9 mouse cellular contexts compared by ENCODE assay signal in the genomic region with DNA sequence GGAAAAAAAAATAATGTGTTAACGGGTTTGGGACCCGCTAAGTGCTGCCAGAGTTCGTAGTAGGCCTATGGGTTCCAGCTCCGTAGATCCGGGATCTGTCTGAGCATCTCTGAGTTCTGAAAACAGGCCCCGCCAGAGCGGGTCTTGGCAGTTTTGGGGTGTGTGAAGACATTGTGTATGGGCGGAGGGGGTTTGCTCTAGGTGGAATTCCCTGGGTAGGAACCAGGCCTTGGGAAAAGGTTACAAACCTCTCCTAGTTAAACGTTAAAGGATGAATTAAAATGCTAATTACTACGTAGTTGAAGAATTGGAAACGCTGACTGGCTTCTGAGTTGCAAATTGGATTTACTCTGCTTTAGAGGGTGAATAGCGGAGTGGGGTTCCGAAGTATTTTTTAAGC. TPM values are rescaled to one million over a fixed set of nuclear protein-coding genes. Genes with fewer than 3 reads are reported as not detected.
DNase-seq lines count a peak whose midpoint lies in the region; ATAC-seq lines count a peak whose summit lies in the region.
"Had no signal": no experiment of that assay in that cellular context is flagged by ENCODE, and none has a peak within 500 bp of the region (broad histone marks: within the 10 kb centered on the region; RNA-seq: fewer than 3 reads in every experiment).

No protein-coding gene starts in this region.

- H3K27ac ChIP-seq in kidney, embryonic 14.5 days (ENCODE audit: low read depth, low read length), result no peak overlapping the region
- H3K27ac ChIP-seq in embryonic facial prominence, embryonic 12.5 days, result no peak overlapping the region
- no peak overlapping the region for H3K27ac ChIP-seq in stomach, embryonic 14.5 days (ENCODE audit: low read length)
- H3K27ac ChIP-seq in liver, embryonic 11.5 days (ENCODE audit: low read depth, low read length), result no peak overlapping the region

- H3K9ac ChIP-seq in kidney, embryonic 14.5 days (ENCODE audit: low read depth, low read length), result no peak overlapping the region
- H3K9ac ChIP-seq in embryonic facial prominence, embryonic 12.5 days, result no peak overlapping the region; the same call in 1 of the 2 replicates
- H3K9ac ChIP-seq in stomach, embryonic 14.5 days (replicated peaks; ENCODE audit: low read depth, low read length), result no peak overlapping the region
- H3K9ac ChIP-seq in liver, embryonic 11.5 days (ENCODE audit: low read depth, low read length), result no peak overlapping the region

- H3K4me3 ChIP-seq in kidney, embryonic 14.5 days (ENCODE audit: low read length), result peak overlapping the region; percentile 49
- H3K4me3 ChIP-seq in embryonic facial prominence, embryonic 12.5 days, result peak overlapping the region; percentile 56
- H3K4me3 ChIP-seq in stomach, embryonic 14.5 days (ENCODE audit: low read depth, low read length), result peak overlapping the region; percentile 43
- no peak overlapping the region for H3K4me3 ChIP-seq in liver, embryonic 11.5 days (ENCODE audit: low read depth, low read length)

- under 1% methylated on average over 13 of the region's 13 CpGs for WGBS in kidney, embryonic 14.5 days
- under 1% methylated on average over 13 of the region's 13 CpGs for WGBS in embryonic facial prominence, embryonic 12.5 days
- 3% methylated on average over 13 of the region's 13 CpGs for WGBS in stomach, embryonic 14.5 days
- WGBS in liver, embryonic 11.5 days, result 3% methylated on average over 13 of the region's 13 CpGs

- ATAC-seq in kidney, embryonic 14.5 days (ENCODE audit: low FRiP score, low TSS enrichment), result no peak
- no peak for ATAC-seq in embryonic facial prominence, embryonic 12.5 days (ENCODE audit: insufficient number of reproducible peaks, insufficient read depth, low FRiP score, low TSS enrichment)
- ATAC-seq in stomach, embryonic 14.5 days (ENCODE audit: insufficient number of reproducible peaks, insufficient read depth, low FRiP score, low read depth), result no peak
- no peak for ATAC-seq in liver, embryonic 11.5 days (replicated peaks; ENCODE audit: low FRiP score)

- no peak for DNase-seq in kidney, adult 9 months
- peak; percentile 20 to 48 for DNase-seq in kidney, postnatal 25 days
- DNase-seq in adrenal gland, adult 2 months, result no peak
- no peak for DNase-seq in liver, embryonic 11.5 days (ENCODE audit: low spot score)
- no peak for DNase-seq in Muller cell, postnatal 12 days (ENCODE audit: inconsistent ontology term)

- no peak overlapping the region for H3K4me2 ChIP-seq in kidney, embryonic 14.5 days (replicated peaks; ENCODE audit: low read depth, low read length)
- H3K4me2 ChIP-seq in embryonic facial prominence, embryonic 12.5 days (replicated peaks), result peak overlapping the region; percentile 97
- H3K4me2 ChIP-seq in stomach, embryonic 14.5 days (replicated peaks; ENCODE audit: low read depth, low read length), result peak overlapping the region; percentile 19; the same call in 1 of the 2 replicates
- H3K4me2 ChIP-seq in liver, embryonic 11.5 days, result no peak overlapping the region

- H3K36me3 ChIP-seq in kidney, embryonic 14.5 days (ENCODE audit: control insufficient read depth, insufficient read depth, low read length), result no peaks in the 10 kb centered on the region
- no peaks in the 10 kb centered on the region for H3K36me3 ChIP-seq in embryonic facial prominence, embryonic 12.5 days
- H3K36me3 ChIP-seq in stomach, embryonic 14.5 days (ENCODE audit: control insufficient read depth, insufficient read depth, low read length), result no peaks in the 10 kb centered on the region
- no peaks in the 10 kb centered on the region for H3K36me3 ChIP-seq in liver, embryonic 11.5 days (ENCODE audit: control insufficient read depth, insufficient read depth, low read length)

- H3K27me3 ChIP-seq in kidney, embryonic 14.5 days (ENCODE audit: control insufficient read depth, insufficient read depth, low read length), result peaks cover 96% of the 10 kb centered on the region
- H3K27me3 ChIP-seq in embryonic facial prominence, embryonic 12.5 days, result peaks cover 82% of the 10 kb centered on the region
- H3K27me3 ChIP-seq in stomach, embryonic 14.5 days (ENCODE audit: control insufficient read depth, insufficient read depth, low read length), result peaks cover 61% of the 10 kb centered on the region
- H3K27me3 ChIP-seq in liver, embryonic 11.5 days (replicated peaks; ENCODE audit: control insufficient read depth, insufficient read depth, low read length), result peaks cover 98% of the 10 kb centered on the region
- H3K27me3 ChIP-seq: Patski had no signal

- no peaks in the 10 kb centered on the region for H3K9me3 ChIP-seq in kidney, embryonic 14.5 days (ENCODE audit: control insufficient read depth, low read length)
- no peaks in the 10 kb centered on the region for H3K9me3 ChIP-seq in embryonic facial prominence, embryonic 12.5 days
- H3K9me3 ChIP-seq in stomach, embryonic 14.5 days (ENCODE audit: control insufficient read depth, low read depth, low read length), result no peaks in the 10 kb centered on the region
- no peaks in the 10 kb centered on the region for H3K9me3 ChIP-seq in liver, embryonic 11.5 days (ENCODE audit: control insufficient read depth, low read length)

- H3K4me1 ChIP-seq in kidney, embryonic 14.5 days (ENCODE audit: control insufficient read depth, insufficient read depth, low read length), result 0 out of 2 replicates have a peak, but pooled peaks cover 9% of the 10 kb centered on the region
- H3K4me1 ChIP-seq in embryonic facial prominence, embryonic 12.5 days, result peaks cover 12% of the 10 kb centered on the region; the same call in 1 of the 2 replicates
- peaks cover 9% of the 10 kb centered on the region; the same call in 1 of the 2 replicates for H3K4me1 ChIP-seq in stomach, embryonic 14.5 days (ENCODE audit: control insufficient read depth, insufficient read depth, low read length)
- 0 out of 2 replicates have a peak, but pooled peaks cover 5% of the 10 kb centered on the region for H3K4me1 ChIP-seq in liver, embryonic 11.5 days (replicated peaks; ENCODE audit: control insufficient read depth, insufficient read depth, low read length)

RNA-seq across cellular contexts. Expression of gene Irx2, which starts 1.2 kb away (rescaled TPM):
- 3.9 and 5.4 TPM in 2 replicates for polyA plus RNA-seq in kidney, embryonic 14.5 days (2014; fragmentation: Nextera tagmentation; extraction: Ambion mirVana)
- 10.0 and 14.1 TPM in 2 replicates for polyA plus RNA-seq in embryonic facial prominence, embryonic 12.5 days (2016; fragmentation: Nextera tagmentation; extraction: Ambion mirVana)
- 1.9 and 3.3 TPM in 2 replicates for polyA plus RNA-seq in stomach, embryonic 14.5 days (2014; fragmentation: Nextera tagmentation; extraction: Ambion mirVana)
- total RNA-seq in adrenal gland, adult 2 months (2021), result under 1 TPM in 1 of 2 experiments, not detected in 1; 0.21 TPM
- polyA plus RNA-seq in adrenal gland, adult 2 months (2012; rRNA removed), result 0.22 and 0.25 TPM in 2 replicates
- polyA plus RNA-seq in liver, embryonic 11.5 days (2014; fragmentation: Nextera tagmentation; extraction: Ambion mirVana), result 0.53 and 1.0 TPM in 2 replicates

Comparison
In these comparisons a context has a peak if more than half of its experiments do, and no peak if none do; other contexts are left out.
1. DNase-seq: peak in kidney, postnatal 25 days (2 of 2); none in kidney, adult 9 months (single experiment), adrenal gland, adult 2 months (single experiment), liver, embryonic 11.5 days (single experiment) and Muller cell, postnatal 12 days (single experiment).
2. H3K4me2 ChIP-seq: peak in embryonic facial prominence, embryonic 12.5 days (single experiment) and stomach, embryonic 14.5 days (single experiment); none in kidney, embryonic 14.5 days (single experiment) and liver, embryonic 11.5 days (single experiment).